Mouse (Mus musculus) embryonic facial prominence, embryonic 14.5 days (tissue): ENCODE measurements around the gene Polr2c. TPM values are rescaled to one million over a fixed set of nuclear protein-coding genes. Genes with fewer than 3 reads are reported as not detected.

Experiments
- ATAC-seq: fragments of 200-750 bp; cut with Nextera tagmentation; 2 replicates; pipeline ENCODE4 v1.8.0; 2017; ENCODE audit warnings: low read depth, moderate number of reproducible peaks, moderate TSS enrichment
- DNase-seq: peaks from one replicate; pipeline ENCODE4 v3.0.0-alpha.2; 2015; ENCODE audit warnings: low spot score
- H3K27ac ChIP-seq: fragments of 300-500 bp; sonication (generic); replicated peaks from 2 replicates; pipeline ENCODE4 v1.5.1; 2014; ENCODE audit warnings: low read depth, mild to moderate bottlenecking, low read length, moderate library complexity
- H3K27me3 ChIP-seq: fragments of 300-500 bp; sonication (generic); replicated peaks from 2 replicates; pipeline ENCODE4 v1.6.1; 2014; ENCODE audit warnings: low read length; ENCODE audit not compliant: control insufficient read depth, insufficient read depth
- H3K36me3 ChIP-seq: fragments of 300-500 bp; sonication (generic); 2 replicates; pipeline ENCODE4 v1.6.1; 2014; ENCODE audit warnings: low read length, mixed read lengths; ENCODE audit not compliant: control insufficient read depth, insufficient read depth
- H3K4me1 ChIP-seq: fragments of 300-500 bp; sonication (generic); 2 replicates; pipeline ENCODE4 v1.6.1; 2014; ENCODE audit warnings: antibody characterized with exemption, low read length; ENCODE audit not compliant: control insufficient read depth, insufficient read depth
- H3K4me2 ChIP-seq: fragments of 300-500 bp; sonication (generic); 2 replicates; pipeline ENCODE4 v1.6.1; 2014; ENCODE audit warnings: low read depth, mild to moderate bottlenecking, low read length, moderate library complexity, mixed read lengths
- H3K4me3 ChIP-seq: fragments of 300-500 bp; sonication (generic); 2 replicates; pipeline ENCODE4 v1.5.1; 2014; ENCODE audit warnings: low read depth, mild to moderate bottlenecking, low read length
- H3K9ac ChIP-seq: fragments of 300-500 bp; sonication (generic); 2 replicates; pipeline ENCODE4 v1.6.1; 2014; ENCODE audit warnings: low read depth, mild to moderate bottlenecking, low read length, moderate library complexity, mixed read lengths
- H3K9me3 ChIP-seq: fragments of 300-500 bp; sonication (generic); 2 replicates; pipeline ENCODE4 v1.6.1; 2016; ENCODE audit warnings: low read length; ENCODE audit not compliant: control insufficient read depth
- WGBS: fragments of 180-500 bp; shearing (Covaris S2); extraction: QIAGEN DNeasy Blood & Tissue Kit; methylation state at CpG from one replicate; pipeline ENCODE4 v1.1.7; 2014; 5-methylcytosine and 5-hydroxymethylcytosine counted together
- polyA plus RNA-seq: library from polyadenylated mRNA; unstranded; fragments of >200 nt; fragmentation: Nextera tagmentation; extraction: Ambion mirVana; gene quantifications from 2 replicates; pipeline ENCODE4 v1.2.1, GENCODE M21; 2014

Polr2c gene
- polyA plus RNA-seq, 1 experiment from 2014 or later: 121 TPM

DNA sequence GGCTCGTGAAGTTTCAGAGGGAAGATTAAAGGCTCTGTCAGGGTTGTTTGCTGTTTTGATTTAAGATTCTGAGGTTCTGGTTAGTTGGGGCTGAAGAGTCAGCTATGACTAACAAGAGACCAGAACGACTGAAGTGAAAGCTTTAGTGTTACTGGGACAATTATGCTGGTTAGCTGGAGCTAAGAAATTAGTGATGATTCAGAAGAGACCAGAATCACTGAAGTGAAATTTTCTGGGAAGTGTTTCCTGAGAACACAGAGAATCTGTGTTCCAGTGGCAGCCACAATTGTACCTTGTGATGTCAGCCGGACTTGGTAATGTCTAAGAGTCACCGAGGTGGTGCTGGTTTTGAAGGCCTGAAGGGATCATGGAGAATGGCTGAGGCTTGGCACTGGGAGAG lies 23.5 kb downstream of the Polr2c start:
- H3K4me1 ChIP-seq: no peaks in the 10 kb centered on the region
- WGBS: 65% methylated on average over 4 of the region's 4 CpGs
- DNase-seq: no peak

DNA sequence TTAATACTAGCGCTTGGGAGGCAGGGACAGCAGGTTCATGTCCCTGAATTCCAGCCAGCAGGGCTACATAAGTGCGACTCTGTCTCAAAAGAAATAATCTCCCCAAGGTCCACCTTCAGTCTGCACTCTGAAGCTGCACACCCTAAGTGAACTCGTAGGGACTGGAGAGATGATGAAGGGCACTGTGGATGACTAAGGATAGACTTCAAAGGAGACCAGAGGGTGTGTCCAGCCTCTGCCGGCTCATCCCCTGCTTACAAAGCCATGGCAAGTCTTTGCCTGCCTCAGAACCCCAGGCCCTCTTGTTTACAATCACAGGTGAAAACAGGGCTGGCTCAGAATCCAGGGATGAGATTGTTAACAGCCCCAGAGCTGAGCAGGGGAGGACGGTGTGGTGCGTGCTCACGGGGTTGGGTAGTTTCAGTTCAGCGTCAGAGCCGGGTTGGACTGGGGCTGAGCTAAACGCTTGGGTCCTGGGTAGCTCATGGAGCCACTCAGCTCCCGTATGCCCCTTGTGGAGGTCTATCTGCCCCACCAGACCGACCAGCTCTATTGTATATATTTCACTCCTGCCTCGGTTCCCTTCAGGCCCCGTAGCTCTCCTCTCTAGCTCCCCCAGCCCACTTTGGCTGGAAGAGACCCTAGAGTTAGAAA lies 31.3 kb downstream of the Polr2c start:
- H3K4me2 ChIP-seq: no peak overlapping the region
- H3K9me3 ChIP-seq: no peaks in the 10 kb centered on the region
- H3K4me1 ChIP-seq: no peaks in the 10 kb centered on the region
- 28% methylated on average over 14 of the region's 14 CpGs for WGBS
- H3K27me3 ChIP-seq: no peaks in the 10 kb centered on the region
- no peak overlapping the region for H3K9ac ChIP-seq
- peak; percentile 41; the same call in 1 of the 2 replicates for ATAC-seq
- H3K36me3 ChIP-seq: no peaks in the 10 kb centered on the region
- DNase-seq: no peak
- H3K27ac ChIP-seq: no peak overlapping the region
- no peak overlapping the region for H3K4me3 ChIP-seq

More for the DNA sequence above, 23.5 kb downstream of the Polr2c start:
- Histone ChIP-seq H3K36me3 (no peaks in the 10 kb centered on the region), H3K4me2 (no peak overlapping the region), H3K9ac (no peak overlapping the region), H3K27ac (no peak overlapping the region), H3K27me3 (no peaks in the 10 kb centered on the region), H3K4me3 (no peak overlapping the region), H3K9me3 (no peaks in the 10 kb centered on the region)
- no peak for ATAC-seq

DNA sequence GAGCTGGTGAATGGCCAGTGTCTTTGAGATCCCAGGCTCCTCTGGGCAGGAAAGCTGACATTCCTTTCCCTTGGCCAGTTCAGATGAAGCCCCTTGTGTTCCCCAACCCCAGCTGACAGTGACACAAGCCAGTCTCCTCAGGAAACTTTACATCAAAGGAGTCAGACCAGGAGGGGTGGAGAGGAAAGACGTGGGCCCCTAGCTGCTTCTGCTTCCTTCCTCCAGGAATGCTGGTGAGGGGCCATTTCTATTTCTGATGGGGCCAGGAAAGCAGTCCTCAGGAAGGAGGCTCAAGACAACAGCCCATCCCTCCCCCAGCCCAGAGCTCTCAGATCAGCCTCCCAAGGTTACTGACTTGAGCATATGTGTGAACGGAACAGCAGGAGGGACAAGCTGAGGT lies 35.7 kb downstream of the Polr2c start:
- no peak overlapping the region for H3K9ac ChIP-seq
- no peaks in the 10 kb centered on the region for H3K27me3 ChIP-seq
- no peak overlapping the region for H3K4me2 ChIP-seq
- H3K4me3 ChIP-seq: no peak overlapping the region
- 40% methylated on average over 2 of the region's 2 CpGs for WGBS
- no peaks in the 10 kb centered on the region for H3K4me1 ChIP-seq
- ATAC-seq: no peak; the same call in 1 of the 2 replicates
- no peak for DNase-seq
- H3K27ac ChIP-seq: no peak overlapping the region
- H3K9me3 ChIP-seq: no peaks in the 10 kb centered on the region
- H3K36me3 ChIP-seq: no peaks in the 10 kb centered on the region

DNA sequence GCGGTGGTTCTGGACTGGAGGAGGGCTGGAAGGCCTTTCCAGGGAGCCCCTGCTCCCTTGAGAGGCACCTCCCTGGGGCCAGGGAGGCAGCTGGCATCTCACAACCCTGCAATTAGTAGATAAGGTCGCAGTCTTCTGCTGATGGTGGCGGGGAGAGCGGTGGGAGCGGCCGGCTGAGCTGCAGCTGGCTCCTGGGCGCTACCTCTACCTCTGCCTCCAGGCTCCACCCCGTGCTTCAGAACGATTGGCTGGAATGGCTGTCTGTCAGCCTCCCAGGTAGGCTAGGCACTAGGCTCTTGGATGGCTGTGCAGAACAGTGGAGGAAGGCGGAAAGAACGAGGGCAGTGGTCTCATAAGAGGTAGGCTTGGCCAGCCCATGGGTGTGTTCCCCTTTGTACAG lies 42.0 kb downstream of the Polr2c start:
- H3K27me3 ChIP-seq: no peaks in the 10 kb centered on the region
- no peak overlapping the region for H3K9ac ChIP-seq
- WGBS: 10% methylated on average over 11 of the region's 11 CpGs
- peaks cover 5% of the 10 kb centered on the region; the same call in 1 of the 2 replicates for H3K4me1 ChIP-seq
- no peak overlapping the region for H3K27ac ChIP-seq
- ATAC-seq (peak; percentile 84), DNase-seq (peak; percentile 72)
- H3K4me2 ChIP-seq: peak overlapping the region; percentile 41; the same call in 1 of the 2 replicates
- peaks cover 25% of the 10 kb centered on the region for H3K36me3 ChIP-seq
- no peaks in the 10 kb centered on the region for H3K9me3 ChIP-seq
- H3K4me3 ChIP-seq: no peak overlapping the region

DNA sequence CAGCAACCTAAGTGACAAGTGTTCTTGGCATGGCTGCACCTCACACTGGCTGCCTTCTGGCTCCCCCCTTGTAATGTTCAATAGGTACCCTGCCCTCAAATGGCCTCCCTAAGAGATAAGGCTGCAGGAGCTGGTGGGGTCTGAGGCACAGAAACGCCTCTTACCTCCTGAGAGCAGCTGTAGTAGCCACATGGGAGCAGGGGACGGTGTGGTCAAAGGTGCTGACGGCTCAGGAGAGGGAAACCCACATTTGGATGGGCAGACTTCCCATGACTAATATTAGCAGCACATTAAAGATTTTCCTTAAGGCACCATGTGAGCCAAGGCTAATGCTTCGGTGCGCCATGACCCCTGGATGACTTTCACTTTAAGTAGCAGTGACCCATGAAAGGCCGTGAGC lies 43.4 kb downstream of the Polr2c start:
- 19% methylated on average over 6 of the region's 6 CpGs for WGBS
- Histone ChIP-seq H3K9me3 (no peaks in the 10 kb centered on the region), H3K27me3 (no peaks in the 10 kb centered on the region), H3K36me3 (peaks cover 36% of the 10 kb centered on the region), H3K4me2 (no peak overlapping the region), H3K4me1 (peaks cover 5% of the 10 kb centered on the region; the same call in 1 of the 2 replicates), H3K4me3 (no peak overlapping the region), H3K27ac (no peak overlapping the region), H3K9ac (no peak overlapping the region)
- DNase-seq (no peak), ATAC-seq (no peak)

DNA sequence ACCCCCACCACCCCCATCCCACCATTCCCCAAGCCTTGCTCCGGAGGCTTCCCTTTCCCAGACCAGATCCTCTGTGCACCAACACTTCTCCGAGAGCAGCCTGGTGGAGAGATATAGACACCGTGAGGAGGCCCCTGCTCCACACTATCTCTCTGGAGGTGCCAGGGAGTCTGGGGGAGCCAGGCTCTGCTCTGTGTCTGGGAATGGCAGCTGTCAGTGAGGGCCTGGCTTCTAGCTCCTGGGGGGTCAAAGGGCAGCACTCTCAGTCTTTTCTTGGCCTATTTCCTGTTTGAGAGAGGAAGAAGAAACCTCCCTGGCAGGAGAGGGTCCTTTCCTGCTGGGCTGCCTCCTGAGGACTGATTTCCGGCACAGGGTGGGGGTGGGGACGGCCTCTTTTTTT lies 43.8 kb downstream of the Polr2c start:
- Histone ChIP-seq H3K36me3 (peaks cover 40% of the 10 kb centered on the region), H3K9ac (no peak overlapping the region), H3K27me3 (no peaks in the 10 kb centered on the region), H3K4me3 (no peak overlapping the region), H3K4me2 (no peak overlapping the region), H3K4me1 (peaks cover 5% of the 10 kb centered on the region; the same call in 1 of the 2 replicates), H3K9me3 (no peaks in the 10 kb centered on the region), H3K27ac (no peak overlapping the region)
- ATAC-seq (no peak), DNase-seq (no peak)
- WGBS: 10% methylated on average over 5 of the region's 5 CpGs

DNA sequence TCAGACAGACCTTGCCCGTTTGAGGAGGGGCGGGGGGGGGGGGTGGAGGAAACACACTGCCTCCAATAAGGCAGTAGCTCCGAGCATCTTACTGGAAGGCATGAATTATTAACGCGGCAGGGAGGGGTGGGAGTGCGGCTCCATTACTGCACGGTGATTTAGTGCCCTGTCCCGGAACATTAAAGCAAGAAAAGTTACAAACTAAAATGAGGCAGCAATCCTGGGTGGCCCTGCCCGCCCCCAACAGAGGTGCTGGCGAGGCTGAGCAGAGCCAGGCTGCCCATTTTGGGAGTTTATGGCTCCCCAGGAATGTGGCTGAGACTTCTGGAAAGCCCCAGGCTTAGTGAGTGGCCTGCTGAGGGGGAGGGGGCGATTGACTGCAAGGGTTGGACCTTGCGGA lies 46.5 kb downstream of the Polr2c start:
- DNase-seq: no peak
- Histone ChIP-seq H3K9me3 (no peaks in the 10 kb centered on the region), H3K27ac (no peak overlapping the region), H3K4me3 (no peak overlapping the region), H3K27me3 (no peaks in the 10 kb centered on the region), H3K36me3 (peaks cover 67% of the 10 kb centered on the region), H3K4me1 (peaks cover 5% of the 10 kb centered on the region; the same call in 1 of the 2 replicates), H3K9ac (no peak overlapping the region), H3K4me2 (no peak overlapping the region)
- WGBS: 72% methylated on average over 12 of the region's 12 CpGs
- ATAC-seq: no peak

DNA sequence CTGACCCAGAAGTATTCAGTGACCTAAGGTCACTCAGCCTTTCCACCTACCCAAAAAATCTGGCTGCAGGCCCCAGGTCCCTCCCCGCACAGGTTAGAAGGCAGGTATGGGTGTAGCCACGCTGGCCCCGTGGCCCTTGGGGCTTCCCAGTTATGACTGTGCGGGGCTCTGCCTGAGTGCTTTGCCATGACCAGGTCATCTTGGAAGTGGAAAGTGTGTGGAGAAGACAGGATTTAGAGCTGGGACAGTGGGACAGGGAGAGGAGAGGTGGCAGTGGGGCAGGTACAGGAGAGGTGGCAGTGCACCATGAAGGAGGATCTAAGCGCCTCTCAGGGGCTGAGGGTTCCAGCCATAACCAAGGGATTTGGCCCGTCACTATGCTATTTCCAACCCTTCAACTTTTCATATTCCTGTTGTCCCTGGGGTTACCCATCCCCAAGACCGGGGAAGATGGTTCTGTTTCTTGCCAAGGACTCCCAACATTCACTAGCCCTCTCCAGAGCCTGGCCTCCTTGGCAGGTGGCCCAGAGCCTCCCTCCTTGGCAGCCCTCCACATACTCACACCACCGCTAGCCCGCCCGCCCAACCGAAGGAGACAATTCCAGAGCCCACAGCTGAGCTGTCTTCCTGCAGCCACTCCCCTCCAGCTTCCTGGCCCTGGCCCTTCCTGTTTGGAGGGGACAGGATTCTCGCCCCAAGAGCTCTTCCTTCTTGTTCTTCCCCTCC lies 47.4 kb downstream of the Polr2c start:
- Histone ChIP-seq H3K36me3 (peaks cover 75% of the 10 kb centered on the region), H3K4me3 (no peak overlapping the region), H3K9me3 (no peaks in the 10 kb centered on the region), H3K27ac (no peak overlapping the region), H3K4me1 (0 out of 2 replicates have a peak, but pooled peaks cover 5% of the 10 kb centered on the region), H3K9ac (no peak overlapping the region), H3K27me3 (no peaks in the 10 kb centered on the region), H3K4me2 (no peak overlapping the region)
- ATAC-seq (peak; percentile 11), DNase-seq (peak; percentile 61)
- WGBS: 59% methylated on average over 12 of the region's 12 CpGs
